Mouse (Mus musculus): ENCODE results near the gene Dcdc2b. TPM values are rescaled to one million over a fixed set of nuclear protein-coding genes. Genes with fewer than 3 reads are reported as not detected.

The Dcdc2b gene
- total RNA-seq (2014; fragmentation: Nextera tagmentation) (not detected in 2 replicates), total RNA-seq (2017) (11.0 TPM in 1 of 2 replicates, not detected in the other)

DNA sequence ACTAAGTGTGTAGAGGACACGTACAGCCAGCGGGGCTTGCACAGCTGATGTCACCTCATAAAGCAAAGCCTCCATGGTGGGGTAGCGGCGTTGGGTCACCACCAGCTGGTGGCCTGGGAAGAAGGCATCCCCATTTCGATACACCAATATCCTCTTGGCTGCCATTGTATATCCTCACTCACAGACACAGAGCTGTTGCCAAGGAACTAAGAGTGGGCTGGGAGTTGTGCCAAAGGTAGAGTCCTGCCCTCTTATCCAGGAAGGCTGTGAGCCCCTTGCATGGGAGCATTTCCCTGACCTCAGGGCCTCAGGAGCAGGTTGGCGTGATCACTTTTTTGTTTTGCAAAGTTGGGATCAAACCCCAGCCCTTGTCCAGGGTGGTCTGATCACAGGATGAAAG is at the start of gene Dcdc2b:
Gene Dcdc2b (minus strand): TSS at position 165 of the 400 bp plus-strand sequence.
- no peak for ATAC-seq (replicated peaks; ENCODE audit: low FRiP score, low TSS enrichment, poor library complexity, severe bottlenecking)

GRCm38 (mm10) chr4:129662255-129662813 is 48.3 kb upstream of the Dcdc2b start:
- no peak for ATAC-seq (replicated peaks; ENCODE audit: low FRiP score, low TSS enrichment, poor library complexity, severe bottlenecking)

GRCm38 (mm10) chr4:129661584-129661983 is 47.5 kb upstream of the Dcdc2b start:
- ATAC-seq (replicated peaks; ENCODE audit: low FRiP score, low TSS enrichment, poor library complexity, severe bottlenecking) = no peak

DNA sequence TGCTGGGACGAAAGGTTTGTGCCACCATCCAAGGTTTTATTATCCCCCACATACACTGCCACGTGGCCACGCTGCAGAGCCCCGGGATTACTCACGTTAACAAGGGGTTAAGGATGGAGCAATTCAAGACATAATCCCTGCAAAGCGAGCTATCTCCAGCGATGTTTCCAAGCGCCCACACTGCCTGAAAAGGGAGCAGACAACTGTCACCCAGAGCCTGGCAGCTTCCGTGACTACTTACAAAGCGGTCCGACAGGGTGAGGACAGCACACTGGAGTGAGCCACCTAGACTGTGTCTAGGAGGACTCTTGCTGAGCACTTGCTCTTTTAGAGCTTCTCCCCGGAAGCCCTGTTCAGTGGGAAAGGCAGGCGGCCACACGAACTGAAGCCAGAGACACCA is 40.7 kb upstream of the Dcdc2b start:
- ATAC-seq (replicated peaks; ENCODE audit: low FRiP score, low TSS enrichment, poor library complexity, severe bottlenecking) = no peak

- no peak for ATAC-seq (replicated peaks; ENCODE audit: low FRiP score, low TSS enrichment, poor library complexity, severe bottlenecking)
Observed at GRCm38 (mm10) chr4:129650359-129650758, 36.3 kb upstream of the Dcdc2b start.

- ATAC-seq (replicated peaks; ENCODE audit: low FRiP score, low TSS enrichment, poor library complexity, severe bottlenecking) = no peak
Observed at GRCm38 (mm10) chr4:129648656-129649055, 34.6 kb upstream of the Dcdc2b start.

- no peak for ATAC-seq (replicated peaks; ENCODE audit: low FRiP score, low TSS enrichment, poor library complexity, severe bottlenecking)
Observed at GRCm38 (mm10) chr4:129645204-129645603, 31.1 kb upstream of the Dcdc2b start.

GRCm38 (mm10) chr4:129641756-129642155 is 27.7 kb upstream of the Dcdc2b start:
- ATAC-seq (replicated peaks; ENCODE audit: low FRiP score, low TSS enrichment, poor library complexity, severe bottlenecking) = no peak

GRCm38 (mm10) chr4:129640638-129641467 is 26.8 kb upstream of the Dcdc2b start, which contains the start of gene Txlna:
Gene Txlna (minus strand): TSS chr4:129641065.
- peak; percentile 89 for ATAC-seq (replicated peaks; ENCODE audit: low FRiP score, low TSS enrichment, poor library complexity, severe bottlenecking)

GRCm38 (mm10) chr4:129640101-129640637 is 26.1 kb upstream of the Dcdc2b start:
- ATAC-seq (replicated peaks; ENCODE audit: low FRiP score, low TSS enrichment, poor library complexity, severe bottlenecking) = 0 out of 2 replicates have a peak, but pooled peaks have one; percentile 8

DNA sequence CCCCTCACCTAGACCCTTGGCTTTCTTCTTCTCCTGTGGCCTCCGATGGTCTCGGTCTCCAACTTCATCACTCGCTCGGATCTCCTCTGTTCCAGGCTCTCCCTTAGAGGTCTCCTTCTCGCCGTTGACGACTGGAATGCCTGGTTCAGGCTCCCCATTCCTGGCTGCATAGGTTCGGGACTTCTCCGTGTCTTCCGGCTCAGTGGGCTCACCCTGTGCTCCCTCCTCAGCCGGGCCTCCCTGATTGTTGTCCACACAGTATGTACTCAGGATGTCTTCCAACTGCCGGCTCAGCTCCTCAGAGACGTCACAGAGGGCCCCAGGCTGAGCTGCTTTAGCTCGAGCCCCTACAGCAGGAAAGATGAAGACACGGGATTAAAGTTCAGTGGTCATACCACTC is 25.2 kb upstream of the Dcdc2b start:
- ATAC-seq (replicated peaks; ENCODE audit: low FRiP score, low TSS enrichment, poor library complexity, severe bottlenecking) = no peak

DNA sequence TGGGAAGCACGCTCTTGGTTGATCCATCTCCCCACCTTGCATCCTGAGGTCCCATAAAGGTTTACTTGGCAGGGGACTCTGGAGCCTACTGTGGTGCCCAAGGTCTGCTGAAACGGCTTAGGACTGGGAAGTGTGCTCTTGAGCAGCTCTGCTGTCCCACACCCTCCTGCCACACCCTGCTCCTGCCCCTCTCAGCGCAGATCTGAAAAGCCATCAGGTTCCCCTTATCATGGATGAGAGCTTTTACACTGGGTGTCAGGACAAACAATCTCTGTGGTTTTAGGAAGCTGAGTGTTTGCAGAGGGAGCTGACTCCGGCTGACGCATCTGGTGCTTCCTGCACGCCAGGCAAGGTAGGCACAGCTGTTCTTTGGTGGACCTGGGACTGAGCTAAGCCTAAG is 19.8 kb upstream of the Dcdc2b start:
- ATAC-seq (replicated peaks; ENCODE audit: low FRiP score, low TSS enrichment, poor library complexity, severe bottlenecking) = peak; percentile 56

- ATAC-seq (replicated peaks; ENCODE audit: low FRiP score, low TSS enrichment, poor library complexity, severe bottlenecking) = no peak
Observed at GRCm38 (mm10) chr4:129631867-129632266, 17.8 kb upstream of the Dcdc2b start.

DNA sequence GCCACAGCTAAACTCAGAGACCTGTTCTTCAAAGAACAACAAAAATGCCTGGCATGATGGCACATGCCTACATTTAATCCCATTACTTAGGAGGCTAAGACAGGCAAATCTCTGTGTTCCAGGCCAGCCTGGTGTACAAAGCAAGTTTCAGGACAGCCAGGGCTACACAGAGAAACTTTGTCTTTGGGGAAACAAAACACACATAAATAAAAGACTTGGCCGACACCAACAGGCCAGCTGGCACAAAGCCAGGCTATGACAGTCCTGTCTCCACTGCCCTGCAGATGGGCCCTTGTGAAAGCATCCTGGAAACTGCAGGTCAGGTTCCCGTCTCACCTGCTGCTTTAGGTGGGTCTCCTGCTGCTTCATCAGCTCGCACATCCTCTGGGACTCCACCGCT is 16.9 kb upstream of the Dcdc2b start:
- ATAC-seq (replicated peaks; ENCODE audit: low FRiP score, low TSS enrichment, poor library complexity, severe bottlenecking) = no peak

- no peak for ATAC-seq (replicated peaks; ENCODE audit: low FRiP score, low TSS enrichment, poor library complexity, severe bottlenecking)
Observed at GRCm38 (mm10) chr4:129626035-129626434, 12.0 kb upstream of the Dcdc2b start.

GRCm38 (mm10) chr4:129625496-129625895 is 11.4 kb upstream of the Dcdc2b start:
- no peak for ATAC-seq (replicated peaks; ENCODE audit: low FRiP score, low TSS enrichment, poor library complexity, severe bottlenecking)

DNA sequence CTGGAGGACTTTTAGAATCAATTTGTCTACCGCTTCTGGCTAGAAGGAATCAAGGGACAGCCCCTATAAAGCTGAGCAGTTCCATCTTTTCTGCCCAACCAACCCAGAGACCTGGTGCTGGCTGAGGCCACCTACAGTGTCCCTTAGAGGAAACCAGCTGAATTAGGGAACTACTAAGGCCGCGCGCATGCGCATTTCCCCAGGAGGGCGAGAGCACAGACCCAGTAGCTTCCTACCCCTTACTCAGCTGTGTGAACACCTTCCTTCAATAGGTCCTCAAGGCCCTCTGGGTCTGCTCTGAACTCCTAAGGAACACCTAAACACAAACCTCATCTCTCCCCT is 10.9 kb upstream of the Dcdc2b start:
- ATAC-seq (replicated peaks; ENCODE audit: low FRiP score, low TSS enrichment, poor library complexity, severe bottlenecking) = peak; percentile 12; the same call in 1 of the 2 replicates

DNA sequence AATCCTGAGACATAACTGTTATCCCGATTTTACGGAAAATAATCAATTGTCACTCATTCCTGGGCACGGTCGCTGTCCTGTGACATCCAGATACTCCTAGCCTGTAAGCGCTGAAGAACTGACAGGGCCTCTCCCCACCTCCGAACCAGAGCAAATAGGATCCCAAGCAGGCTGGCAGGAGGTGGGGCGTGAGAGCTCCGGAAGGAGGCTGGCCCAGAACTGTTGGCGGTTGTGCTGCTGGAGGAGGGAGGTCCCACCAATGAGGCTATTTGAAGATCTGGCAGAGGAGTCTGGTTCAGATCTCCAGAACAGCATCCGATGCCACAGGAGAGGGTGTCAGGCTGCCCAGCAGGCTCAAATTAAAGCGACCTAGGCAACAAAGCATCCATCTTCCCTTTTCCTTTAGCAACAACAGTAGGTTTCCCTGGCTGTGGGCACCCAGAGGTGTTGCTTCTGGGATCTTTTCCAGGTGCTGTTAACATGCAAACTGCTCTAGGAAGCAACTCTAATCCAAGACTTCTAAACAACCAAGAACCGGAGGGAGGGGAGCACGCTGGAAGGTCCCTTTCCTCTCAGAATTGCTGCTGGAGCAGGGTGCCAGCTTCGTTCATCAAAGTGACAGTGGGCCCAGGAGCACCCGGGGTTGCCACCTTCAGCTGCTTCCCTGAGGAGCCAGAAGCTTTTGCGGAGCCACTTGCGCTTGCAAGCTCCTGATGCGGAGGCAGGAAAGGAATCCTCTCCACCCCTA is 10.4 kb upstream of the Dcdc2b start:
- ATAC-seq (replicated peaks; ENCODE audit: low FRiP score, low TSS enrichment, poor library complexity, severe bottlenecking) = peak; percentile 94

DNA sequence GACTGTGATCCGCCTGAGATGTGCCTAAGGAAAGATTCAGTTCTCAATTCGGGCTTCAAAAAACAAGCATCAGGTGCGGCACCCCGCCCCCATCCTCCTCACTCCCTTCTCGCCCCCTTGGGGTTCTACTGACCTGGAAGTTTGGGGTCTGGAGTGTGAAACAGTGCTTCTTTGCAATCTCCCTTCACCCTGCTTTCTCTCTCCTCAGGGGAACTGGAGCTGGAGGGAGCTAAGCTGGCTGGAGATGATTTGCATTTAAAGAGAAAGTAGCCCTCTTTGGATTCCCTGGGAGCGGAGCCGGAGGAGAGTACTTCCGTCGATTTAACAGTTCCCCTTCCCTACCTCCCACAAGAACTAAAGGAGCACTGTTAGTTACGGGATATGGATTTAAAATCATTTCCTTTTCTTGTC is 9.6 kb upstream of the Dcdc2b start, which contains the start of gene Ccdc28b:
Gene Ccdc28b (minus strand): TSS at position 267 of the 411 bp plus-strand sequence.
- ATAC-seq (replicated peaks; ENCODE audit: low FRiP score, low TSS enrichment, poor library complexity, severe bottlenecking) = no peak

Measured in megakaryocyte-erythroid progenitor cell, adult 5-6 weeks (primary cell).